Mouse (Mus musculus): ENCODE data around the gene Asap3.

Gene Asap3

DNA sequence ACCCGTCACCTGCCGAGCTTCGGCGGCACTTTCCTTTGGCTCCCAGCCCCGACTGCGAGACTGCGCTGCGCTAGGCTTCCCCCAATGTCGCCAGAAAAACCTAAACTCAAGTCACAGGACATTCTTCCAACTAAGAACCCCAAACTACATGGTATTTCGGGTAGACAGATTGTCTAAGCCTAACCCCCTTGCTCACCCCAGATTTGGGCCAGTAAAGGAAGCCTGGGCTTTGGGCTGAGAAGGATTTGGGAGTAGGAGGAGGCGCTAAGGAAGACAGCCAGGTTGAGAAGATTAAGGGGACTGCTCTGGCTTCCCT, 43.1 kb downstream of the Asap3 start:
- DNase-seq (ENCODE audit: extremely low spot score, low read depth, low spot score) = no peak

DNA sequence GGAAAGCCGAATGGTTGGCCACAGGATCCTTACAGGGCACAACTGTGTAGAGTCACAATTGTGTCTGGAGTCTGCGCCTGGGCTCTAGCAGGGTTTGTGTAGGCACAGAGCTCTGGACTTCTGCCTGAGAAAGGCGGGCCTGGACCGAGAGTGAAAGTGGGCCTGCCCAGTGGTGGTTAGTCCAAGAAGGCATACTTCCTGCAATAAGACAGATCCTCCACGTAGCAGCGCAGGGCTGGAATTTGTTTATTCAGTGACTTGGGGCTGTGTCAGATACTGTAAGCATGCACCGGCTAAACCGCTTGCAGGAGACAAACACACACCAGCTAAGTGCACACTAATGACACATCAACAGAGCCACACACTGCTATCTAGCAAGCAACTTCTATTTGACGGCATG, 43.6 kb downstream of the Asap3 start:
- DNase-seq (ENCODE audit: extremely low spot score, low read depth, low spot score) = no peak

DNA sequence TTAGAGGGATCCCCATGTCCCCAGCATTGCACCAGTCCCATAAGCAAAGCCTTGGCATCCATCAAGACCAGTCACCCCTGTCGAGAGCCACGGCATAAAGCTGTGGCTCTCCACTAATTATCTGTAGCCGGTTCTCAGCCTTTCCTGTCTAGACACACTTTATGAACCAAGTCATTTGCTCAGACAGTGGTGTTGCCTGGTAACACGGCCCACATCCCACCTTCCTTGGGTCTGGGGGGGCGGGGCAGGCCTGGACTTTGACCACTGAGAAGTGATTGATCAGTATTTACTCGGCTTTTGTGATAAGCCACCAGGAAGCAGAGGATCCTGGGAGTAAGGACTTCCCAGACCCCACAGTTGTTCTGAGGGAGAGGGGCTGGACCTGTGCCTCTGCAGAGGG, 49.8 kb downstream of the Asap3 start:
- no peak for DNase-seq (ENCODE audit: extremely low spot score, low read depth, low spot score)

DNA sequence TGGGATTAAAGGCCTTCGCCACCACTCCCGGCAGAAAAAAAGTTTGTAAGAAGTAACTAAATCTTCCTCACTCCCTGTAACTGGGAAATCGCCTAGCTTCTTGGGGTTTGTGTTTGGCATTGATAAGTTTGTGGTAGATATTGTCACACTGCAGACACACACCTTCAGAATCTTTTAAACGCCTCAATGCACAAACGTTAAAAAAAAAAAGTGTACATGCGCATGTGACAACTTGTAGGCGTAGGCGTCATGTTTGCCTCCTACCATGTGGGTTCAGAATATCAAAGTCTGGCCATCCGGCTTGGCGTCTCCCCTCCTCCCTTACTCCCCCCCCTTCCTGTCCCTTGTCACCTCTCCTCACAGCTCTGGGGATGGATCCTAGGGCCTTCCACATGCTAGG, 50.5 kb downstream of the Asap3 start:
- no peak for DNase-seq (ENCODE audit: extremely low spot score, low read depth, low spot score)

DNA sequence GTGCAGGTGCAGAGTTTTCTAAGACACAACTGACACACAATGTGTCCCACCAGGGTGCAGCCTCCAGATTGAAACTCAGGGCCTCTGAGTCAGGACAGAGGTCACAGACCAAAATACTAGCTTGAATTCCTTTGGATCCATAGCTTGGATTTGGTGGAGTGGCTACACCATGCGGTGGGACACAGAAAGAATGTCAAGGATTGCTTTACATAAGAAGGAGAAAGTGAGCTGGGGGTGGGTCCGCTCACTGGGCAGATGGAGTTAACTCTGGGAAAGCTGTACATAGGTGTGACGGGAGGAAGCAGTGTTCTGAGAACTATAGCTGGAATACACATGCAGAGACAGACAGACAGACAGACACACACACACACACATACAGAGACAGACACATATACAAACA, 53.8 kb downstream of the Asap3 start:
- DNase-seq (ENCODE audit: extremely low spot score, low read depth, low spot score) = no peak

DNA sequence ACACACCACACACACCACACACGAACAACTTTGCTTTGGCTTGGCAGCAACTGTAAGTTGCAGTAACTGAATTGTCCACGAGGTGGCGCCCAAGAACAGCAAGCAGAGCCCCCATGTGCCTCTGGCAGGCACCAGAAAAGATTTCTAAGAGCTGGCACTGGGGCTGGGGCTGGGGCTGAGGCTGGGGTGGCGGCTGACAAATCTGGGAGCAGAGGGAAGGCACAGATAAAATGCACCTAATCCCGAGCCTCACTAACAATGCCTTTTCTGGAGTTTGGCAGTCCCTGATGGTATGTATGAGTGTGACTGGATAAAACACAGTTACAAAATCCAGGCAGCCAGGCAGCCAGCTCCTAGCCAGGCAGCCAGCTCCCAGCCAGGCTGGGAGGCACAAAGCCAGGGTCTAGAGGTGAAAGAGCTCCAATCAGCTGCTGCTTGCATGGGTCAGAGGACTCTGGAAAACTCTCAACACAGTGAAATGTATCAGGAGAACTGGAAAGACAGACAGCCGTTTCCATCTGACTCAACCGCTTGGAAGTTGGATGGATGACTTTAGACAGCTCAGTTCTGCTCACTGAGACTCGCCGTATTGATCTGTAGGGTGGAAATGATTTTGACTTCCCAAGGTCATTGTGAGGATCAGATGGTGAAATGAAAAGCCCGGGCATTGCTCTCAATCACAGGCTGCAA, 54.5 kb downstream of the Asap3 start:
- no peak for DNase-seq (ENCODE audit: extremely low spot score, low read depth, low spot score)

DNA sequence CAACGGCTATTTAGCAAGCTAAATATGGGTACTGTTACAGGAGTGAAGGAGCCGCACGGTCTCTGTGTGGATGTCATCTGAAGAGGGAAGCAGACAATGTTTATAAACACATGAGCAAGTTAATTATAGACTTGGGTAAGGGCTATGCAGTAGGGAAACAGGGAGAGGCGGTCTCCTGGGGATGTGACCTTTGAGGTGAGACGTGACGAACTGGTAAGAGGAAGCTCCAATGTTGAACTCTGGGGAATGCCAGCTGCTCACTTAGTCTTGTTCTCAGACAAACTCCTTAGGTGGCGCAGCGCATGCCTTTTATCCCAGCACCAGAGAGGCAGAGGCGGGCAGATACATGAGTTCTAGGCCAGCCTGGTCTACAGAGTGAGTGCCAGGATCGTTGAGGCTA, 55.7 kb downstream of the Asap3 start:
- DNase-seq (ENCODE audit: extremely low spot score, low read depth, low spot score) = no peak

DNA sequence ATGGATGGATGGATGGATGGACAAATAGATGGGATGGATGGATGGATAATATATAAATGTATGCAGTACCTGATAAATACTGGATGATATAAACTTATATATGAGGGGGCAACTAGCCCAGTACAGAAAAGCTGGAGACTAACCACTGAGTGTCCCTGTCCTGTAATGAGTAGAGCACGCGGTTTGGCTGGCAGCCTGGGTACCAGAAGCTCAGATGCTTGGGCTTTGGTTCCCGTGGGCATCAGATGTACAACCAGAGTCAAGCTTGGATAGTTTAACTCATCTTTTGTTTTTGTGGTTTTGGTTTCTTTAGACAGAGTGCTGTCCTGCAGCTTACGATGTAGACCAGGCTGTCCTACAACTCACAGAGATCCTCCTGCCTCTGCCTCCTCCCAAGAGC, 57.4 kb downstream of the Asap3 start:
- DNase-seq (ENCODE audit: extremely low spot score, low read depth, low spot score) = no peak

DNA sequence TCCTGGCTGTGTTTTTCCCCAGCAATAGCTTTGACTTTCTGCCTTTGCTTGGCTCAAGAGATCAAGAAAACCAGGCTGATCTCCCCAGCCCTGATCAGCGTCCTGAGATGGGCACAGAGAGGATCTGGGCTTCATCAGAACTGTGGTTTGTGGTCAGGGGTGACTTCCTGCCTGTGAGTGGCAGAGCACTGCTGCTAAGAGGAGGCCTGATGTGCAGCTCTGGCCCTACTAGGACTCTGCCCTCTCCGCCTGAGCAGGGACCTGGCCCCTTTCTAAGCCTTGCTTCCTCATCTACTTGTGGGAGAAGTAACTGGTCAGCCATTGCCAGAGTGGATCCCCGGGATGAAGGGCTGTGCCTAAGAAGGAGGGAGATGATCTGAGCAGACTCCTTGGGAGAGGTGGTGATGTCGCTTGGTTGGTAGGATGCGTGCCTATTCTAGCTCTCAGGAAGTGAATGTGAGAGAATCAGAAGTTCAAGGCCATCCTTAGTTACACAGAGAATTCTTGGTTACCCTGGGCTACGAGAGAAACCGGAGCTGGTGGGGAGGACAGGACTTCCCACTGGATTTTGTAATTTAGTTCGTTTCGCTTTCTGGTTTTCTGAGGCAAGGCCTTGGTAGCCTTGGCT, 60.7 kb downstream of the Asap3 start:
- DNase-seq (ENCODE audit: extremely low spot score, low read depth, low spot score) = no peak

DNA sequence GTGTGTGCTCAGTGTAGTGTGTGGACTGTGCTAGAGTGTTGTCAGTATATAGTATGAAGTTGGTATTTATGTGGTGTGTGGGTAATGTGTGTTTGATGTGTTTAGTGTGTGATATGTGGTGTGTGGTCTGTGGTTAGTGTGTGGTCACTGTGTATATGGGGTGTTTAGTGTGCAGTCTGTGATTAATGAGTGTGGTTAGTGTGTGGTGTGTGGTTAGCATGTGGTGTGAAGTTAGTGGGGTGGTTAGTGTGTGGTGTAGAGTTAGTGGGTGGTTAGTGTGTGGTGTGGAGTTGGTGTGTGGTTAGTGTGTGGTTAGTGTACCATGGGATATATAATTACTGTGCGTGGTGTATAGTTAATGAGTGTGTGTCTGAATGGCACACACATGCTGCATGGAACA, 62.7 kb downstream of the Asap3 start:
- DNase-seq (ENCODE audit: extremely low spot score, low read depth, low spot score) = no peak

DNA sequence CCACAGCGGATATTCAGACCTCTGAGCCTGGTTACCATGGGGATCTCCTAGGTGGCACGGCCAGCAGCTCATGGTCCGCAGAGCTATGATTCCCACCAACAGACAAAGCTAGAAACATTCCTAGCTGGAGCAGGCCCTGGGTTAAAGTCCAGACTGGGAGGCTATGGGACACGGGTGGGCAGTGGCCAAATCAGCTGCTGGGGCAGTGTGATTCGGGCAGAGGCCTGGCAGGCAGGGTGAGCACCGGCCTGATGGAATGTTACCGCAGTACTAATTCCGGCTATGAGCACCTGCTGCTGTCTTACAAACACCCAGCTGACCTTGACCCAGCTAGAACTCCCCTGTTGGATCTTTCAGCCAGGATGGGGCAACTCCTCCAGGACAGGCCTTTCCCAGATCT, 64.5 kb downstream of the Asap3 start:
- DNase-seq (ENCODE audit: extremely low spot score, low read depth, low spot score) = no peak

DNA sequence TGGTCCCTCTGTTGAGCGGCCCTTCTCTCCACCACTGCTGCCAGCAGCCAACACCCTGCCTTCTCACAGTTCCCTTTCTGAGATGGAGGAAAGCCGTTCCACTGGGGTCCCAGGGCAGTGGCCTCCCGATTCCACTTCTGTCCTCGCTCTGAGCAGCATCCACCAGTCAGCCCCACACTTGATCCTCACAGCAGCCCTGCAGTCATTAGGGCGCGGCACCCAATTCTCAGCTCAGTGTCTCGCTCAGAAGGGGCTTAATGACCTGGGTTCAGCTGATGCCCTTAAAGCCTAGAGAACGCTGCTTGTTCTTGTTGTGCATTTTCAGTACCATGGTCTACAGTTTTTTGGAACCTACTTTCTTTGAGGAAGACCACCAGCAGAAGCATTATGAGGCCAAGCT, 74.9 kb downstream of the Asap3 start:
- no peak for DNase-seq (ENCODE audit: extremely low spot score, low read depth, low spot score)

DNA sequence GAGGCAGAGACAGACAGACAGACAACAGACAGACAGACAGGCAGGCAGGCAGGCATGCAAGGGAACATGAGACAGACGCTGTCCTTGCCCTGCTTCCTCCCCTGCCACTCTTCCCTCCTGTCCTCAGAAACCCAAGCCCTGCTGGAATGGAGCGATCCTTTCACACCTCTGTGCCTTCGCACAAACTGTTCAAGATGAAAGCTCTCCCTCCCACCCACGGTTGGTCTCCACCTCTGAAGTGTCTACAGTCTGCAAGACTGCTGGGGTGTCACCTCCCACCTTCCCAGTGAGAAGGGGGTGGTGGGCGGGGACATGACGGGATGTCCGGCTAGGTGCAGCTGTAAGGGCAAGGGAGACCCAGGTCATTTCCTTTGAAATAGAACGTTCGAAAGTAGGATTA, 75.4 kb downstream of the Asap3 start:
- DNase-seq (ENCODE audit: extremely low spot score, low read depth, low spot score) = no peak

DNA sequence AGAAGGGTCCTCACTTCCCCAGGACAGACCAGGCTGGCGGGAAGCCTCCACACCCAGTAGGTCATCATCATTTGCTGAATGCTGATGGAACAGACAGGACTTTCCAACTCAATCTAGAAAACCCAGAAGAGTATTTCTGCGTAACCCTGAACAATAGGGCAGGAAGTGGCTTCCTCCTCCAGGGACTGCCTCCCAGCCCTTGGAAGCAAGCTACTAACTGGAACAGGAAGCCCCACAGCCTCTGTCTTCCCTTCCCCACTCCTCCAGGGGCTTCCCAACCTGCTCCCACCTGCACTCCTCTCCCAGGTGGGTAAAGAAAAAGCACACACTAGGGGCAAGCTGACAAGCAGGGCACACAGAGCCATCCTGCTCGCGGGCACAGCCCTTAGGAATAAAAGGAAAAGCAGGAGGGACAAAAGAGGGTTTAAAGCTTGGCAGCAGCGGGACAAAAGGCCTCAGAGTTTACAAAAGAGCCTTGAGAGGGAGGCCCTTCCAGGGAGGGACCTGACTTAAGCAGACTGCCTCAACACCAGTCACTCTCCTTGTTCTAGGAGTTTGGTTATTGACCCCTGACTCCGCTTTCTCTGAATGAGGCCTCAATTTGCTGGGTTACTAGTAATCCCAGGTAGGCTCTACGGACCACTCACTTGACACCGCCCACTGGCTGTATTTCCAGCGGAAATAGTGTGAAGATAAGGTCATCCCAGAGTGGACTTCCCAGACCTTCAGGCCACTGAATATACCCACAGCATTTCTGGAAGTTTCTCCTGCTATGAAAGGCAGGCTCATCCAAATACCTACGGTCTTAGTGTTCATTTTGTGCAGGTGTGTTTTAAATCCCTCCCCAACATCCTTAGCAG, 76.7 kb downstream of the Asap3 start:
- no peak for DNase-seq (ENCODE audit: extremely low spot score, low read depth, low spot score)

DNA sequence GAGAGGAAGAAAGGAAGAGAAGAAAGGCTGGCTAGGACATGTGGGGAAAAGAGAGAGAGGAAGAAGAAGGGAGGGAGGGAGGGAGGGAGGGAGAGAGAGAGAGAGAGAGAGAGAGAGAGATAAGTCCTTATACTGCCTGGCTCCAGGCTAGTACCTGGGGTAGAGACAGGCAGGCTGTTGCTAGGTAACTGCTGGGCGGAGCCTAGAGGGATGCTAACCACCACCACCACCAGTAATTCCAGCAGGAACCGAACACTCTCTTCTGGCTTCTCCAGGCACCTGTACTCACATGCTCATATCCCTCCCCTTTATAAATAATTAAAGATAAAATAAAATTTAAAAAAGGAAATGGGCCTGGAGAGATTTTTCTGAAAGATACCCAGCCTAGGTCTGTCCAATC, 77.6 kb downstream of the Asap3 start:
- no peak for DNase-seq (ENCODE audit: extremely low spot score, low read depth, low spot score)

DNA sequence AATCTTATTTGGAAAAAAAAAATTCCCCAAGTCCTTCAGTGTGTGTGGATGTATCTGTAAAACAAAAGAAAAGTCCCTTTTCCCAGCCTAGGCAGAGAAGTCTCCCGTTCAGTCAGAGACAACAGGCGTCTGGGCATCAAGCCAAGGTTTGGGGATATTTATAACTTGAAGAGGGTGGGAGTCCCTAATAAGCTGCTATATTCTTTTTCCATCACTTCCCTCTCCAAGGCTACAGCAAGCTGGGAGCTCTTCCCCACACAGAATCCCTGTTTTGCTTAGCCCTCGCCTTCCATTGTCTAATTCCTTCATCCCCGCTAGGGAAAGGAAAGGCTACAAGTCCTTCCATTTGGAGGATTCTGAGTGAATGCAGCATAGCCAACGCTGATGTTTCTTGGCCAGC, 78.3 kb downstream of the Asap3 start, which contains the start of gene Zfp46:
TSS of gene Zfp46 (plus strand) at position 229 of the 400 bp plus-strand sequence.
- DNase-seq (ENCODE audit: extremely low spot score, low read depth, low spot score) = no peak

DNA sequence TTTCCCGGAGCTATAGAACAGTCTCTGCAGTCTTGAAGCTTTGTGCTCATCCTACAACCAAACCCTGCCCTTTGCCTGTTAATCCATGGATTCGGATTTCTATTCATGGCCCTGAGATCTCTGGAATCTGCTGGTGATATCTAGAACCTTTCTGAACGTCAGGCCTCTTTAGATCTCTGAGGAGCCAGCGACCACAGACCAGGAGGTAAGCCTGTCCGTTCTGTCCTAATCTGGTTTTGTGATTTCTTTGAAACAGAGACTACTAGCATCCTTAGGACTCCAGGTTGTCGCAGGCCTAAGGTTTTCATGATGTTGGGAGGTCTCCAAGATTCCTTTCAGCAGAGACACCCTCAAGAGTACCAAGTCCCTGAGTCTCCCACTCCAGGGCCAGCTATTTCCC, 78.7 kb downstream of the Asap3 start:
- no peak for DNase-seq (ENCODE audit: extremely low spot score, low read depth, low spot score)

DNA sequence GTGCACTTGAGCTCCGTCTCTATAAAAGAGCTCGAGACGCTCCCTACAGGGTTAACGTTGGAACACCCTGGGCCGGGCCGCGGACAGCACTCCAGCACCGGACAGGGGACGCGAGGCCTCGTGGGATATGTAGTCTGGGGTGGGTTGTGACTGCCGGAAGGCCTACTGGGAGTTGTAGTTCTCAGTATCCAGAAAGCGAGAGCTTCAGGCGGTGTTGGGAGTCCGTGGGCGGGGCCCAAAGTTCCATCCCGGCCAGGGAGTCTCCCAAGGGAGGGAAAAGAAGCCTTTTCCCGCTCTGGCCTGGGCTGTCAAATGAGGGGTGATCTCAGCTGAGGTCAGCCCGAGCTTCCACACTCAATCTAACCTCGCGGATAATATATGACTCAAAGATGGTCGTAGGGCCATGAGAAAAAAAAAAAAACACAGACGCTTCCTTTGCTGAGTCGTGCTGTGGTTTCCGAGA, 79.2 kb downstream of the Asap3 start:
- DNase-seq (ENCODE audit: extremely low spot score, low read depth, low spot score) = peak; percentile 82

DNA sequence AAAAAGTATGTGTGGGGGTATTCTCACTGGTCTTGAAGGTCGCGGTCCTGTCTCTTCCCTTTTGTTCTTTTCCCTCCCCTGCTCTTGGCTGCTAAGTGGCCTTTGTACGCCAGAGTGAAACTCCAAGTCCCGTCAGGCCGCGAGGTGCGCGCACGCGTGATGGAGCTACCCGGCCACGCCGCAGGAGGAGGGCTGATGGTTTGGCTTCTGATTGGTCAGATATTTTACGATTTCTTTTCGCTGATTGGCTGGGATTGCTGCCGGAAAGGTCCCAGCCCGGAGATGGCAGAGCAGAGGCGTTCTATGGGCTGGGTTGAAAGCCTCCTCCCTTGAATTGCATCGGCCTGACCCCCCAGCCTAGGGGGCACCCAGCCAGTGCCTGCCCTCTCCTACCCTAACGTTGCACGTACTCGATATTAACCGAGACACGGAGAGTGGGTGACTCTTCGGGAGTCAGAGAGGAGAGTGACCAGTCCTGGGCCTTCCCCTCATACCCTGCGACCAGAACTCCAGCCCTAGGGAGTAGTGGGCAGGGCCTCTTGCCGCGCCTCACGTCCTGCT, 79.7 kb downstream of the Asap3 start:
- peak; percentile 95 for DNase-seq (ENCODE audit: extremely low spot score, low read depth, low spot score)

DNA sequence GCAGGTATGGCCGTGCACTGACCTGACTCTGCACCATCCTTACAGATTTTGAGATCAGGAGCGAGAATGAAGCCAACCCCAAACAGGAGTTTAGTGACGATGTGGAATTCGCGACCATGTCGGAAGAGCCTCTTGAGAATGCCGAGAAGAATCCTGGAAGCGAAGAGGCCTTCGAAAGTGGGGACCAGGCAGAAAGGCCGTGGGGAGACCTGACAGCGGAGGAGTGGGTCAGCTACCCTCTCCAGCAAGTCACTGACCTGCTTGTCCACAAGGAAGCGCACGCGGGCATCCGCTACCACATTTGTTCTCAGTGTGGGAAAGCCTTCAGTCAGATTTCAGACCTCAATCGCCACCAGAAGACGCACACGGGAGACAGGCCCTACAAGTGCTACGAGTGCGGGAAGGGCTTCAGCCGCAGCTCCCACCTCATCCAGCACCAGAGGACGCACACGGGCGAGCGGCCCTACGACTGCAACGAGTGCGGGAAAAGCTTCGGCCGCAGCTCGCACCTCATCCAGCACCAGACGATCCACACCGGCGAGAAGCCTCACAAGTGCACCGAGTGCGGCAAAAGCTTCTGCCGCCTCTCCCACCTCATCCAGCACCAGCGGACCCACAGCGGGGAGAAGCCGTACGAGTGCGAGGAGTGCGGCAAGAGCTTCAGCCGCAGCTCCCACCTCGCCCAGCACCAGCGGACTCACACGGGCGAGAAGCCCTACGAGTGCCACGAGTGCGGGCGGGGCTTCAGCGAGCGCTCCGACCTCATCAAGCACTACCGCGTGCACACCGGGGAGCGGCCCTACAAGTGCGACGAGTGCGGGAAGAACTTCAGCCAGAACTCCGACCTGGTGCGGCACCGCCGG, 84.0 kb downstream of the Asap3 start:
- DNase-seq (ENCODE audit: extremely low spot score, low read depth, low spot score) = no peak

All from hindlimb bud, embryonic 11.5 days (tissue).